In genomic region chr13:99371285-99371684, GRCm38 (mm10) we compare ENCODE assay signal across 25 mouse cellular contexts.
"Had no signal": no experiment of that assay in that cellular context is flagged by ENCODE, and none has a peak within 500 bp of the region (broad histone marks: within the 10 kb centered on the region; RNA-seq: fewer than 3 reads in every experiment).

No protein-coding gene starts in this region.

- DNase-seq: cerebellum, adult 8-10 months; cerebellum, adult 9-10 months; cerebellum, adult 9-11 months; cerebellum, postnatal 10 days; cerebellum, postnatal 14 days; cerebellum, postnatal 25 days; cerebellum, postnatal 36 days; embryo, embryonic 11 days; forebrain, postnatal 0 days; gastrocnemius, adult 2 months; gastrocnemius, postnatal 10 days; gastrocnemius, postnatal 14 days; gastrocnemius, postnatal 25 days; gastrocnemius, postnatal 36 days; heart, adult 18-20 months; heart, adult 2 months had no signal

- H3K4me1 ChIP-seq: forebrain, embryonic 13.5 days had no signal

- H3K27ac ChIP-seq: embryonic facial prominence, embryonic 10.5 days; embryonic facial prominence, embryonic 12.5 days; embryonic facial prominence, embryonic 13.5 days; embryonic facial prominence, embryonic 15.5 days; forebrain, embryonic 10.5 days; forebrain, embryonic 12.5 days; forebrain, embryonic 13.5 days; forebrain, embryonic 15.5 days; gastrocnemius, adult 2 months; heart, adult 2 months had no signal

- H3K9me3 ChIP-seq: embryonic facial prominence, embryonic 10.5 days; embryonic facial prominence, embryonic 12.5 days; embryonic facial prominence, embryonic 13.5 days; embryonic facial prominence, embryonic 15.5 days; forebrain, embryonic 10.5 days; forebrain, embryonic 12.5 days; forebrain, embryonic 13.5 days; forebrain, embryonic 15.5 days had no signal

- H3K27me3 ChIP-seq: embryonic facial prominence, embryonic 12.5 days; embryonic facial prominence, embryonic 13.5 days; embryonic facial prominence, embryonic 15.5 days; forebrain, embryonic 12.5 days; forebrain, embryonic 13.5 days; forebrain, embryonic 15.5 days had no signal

- H3K9ac ChIP-seq: embryonic facial prominence, embryonic 12.5 days; embryonic facial prominence, embryonic 13.5 days; embryonic facial prominence, embryonic 15.5 days; forebrain, embryonic 12.5 days; forebrain, embryonic 13.5 days; forebrain, embryonic 15.5 days; forebrain, postnatal 0 days had no signal

- H3K4me3 ChIP-seq: embryonic facial prominence, embryonic 10.5 days; embryonic facial prominence, embryonic 12.5 days; embryonic facial prominence, embryonic 13.5 days; embryonic facial prominence, embryonic 15.5 days; erythroblast, embryonic 14.5 days; forebrain, embryonic 10.5 days; forebrain, embryonic 12.5 days; forebrain, embryonic 13.5 days; forebrain, embryonic 15.5 days; gastrocnemius, adult 2 months; heart, adult 2 months had no signal

- H3K36me3 ChIP-seq: forebrain, embryonic 15.5 days had no signal

- H3K4me2 ChIP-seq: embryonic facial prominence, embryonic 12.5 days; embryonic facial prominence, embryonic 13.5 days; embryonic facial prominence, embryonic 15.5 days; forebrain, embryonic 12.5 days; forebrain, embryonic 13.5 days; forebrain, embryonic 15.5 days had no signal
